Mouse (Mus musculus) C2C12 (cell line): ENCODE results near the gene Polr3b.

Experiments used
- CEBPB ChIP-seq: IDR thresholded peaks from one replicate; pipeline ENCODE4 v1.6.1; 2011; ENCODE audit warnings: low read depth, mild to moderate bottlenecking, control low read depth, moderate library complexity
- CTCF ChIP-seq: IDR thresholded peaks from one replicate; pipeline ENCODE4 v1.5.1; 2011; ENCODE audit not compliant: control insufficient read depth, insufficient read depth, insufficient read length
- FOSL1 ChIP-seq: IDR thresholded peaks from one replicate; pipeline ENCODE4 v1.8.0; 2011; ENCODE audit warnings: mild to moderate bottlenecking, low read length; ENCODE audit not compliant: poor library complexity, insufficient read depth, severe bottlenecking
- MAX ChIP-seq: IDR thresholded peaks from one replicate; pipeline ENCODE4 v1.6.1; 2011; ENCODE audit warnings: mild to moderate bottlenecking, control low read depth
- MYOG ChIP-seq: IDR thresholded peaks from one replicate; pipeline ENCODE4 v1.6.1; 2011; ENCODE audit not compliant: control insufficient read depth, insufficient read length; ENCODE audit errors: extremely low read depth
- USF1 ChIP-seq: IDR thresholded peaks from one replicate; pipeline ENCODE4 v1.6.1; 2011; ENCODE audit warnings: low read depth, mild to moderate bottlenecking, control low read depth, moderate library complexity

DNA sequence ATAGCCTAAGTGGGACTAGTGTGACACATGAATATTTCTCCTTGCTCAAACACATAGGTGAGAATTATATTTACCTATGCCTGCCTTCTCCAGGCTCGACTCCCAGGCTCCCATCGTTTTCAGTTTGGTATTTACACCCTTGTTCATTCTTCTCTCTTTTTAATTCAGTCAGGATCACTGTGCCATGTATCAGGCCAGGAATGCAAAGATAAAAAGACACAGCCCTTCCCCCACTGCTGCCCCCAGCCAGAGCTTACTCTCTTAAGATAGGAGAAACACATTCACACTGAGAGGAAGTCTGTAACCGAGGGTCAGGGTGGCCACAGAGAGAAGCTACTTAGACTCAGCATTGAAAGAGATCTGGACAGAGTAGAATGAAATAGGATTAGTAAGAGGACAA, 10.4 kb upstream of the Polr3b start:
- TF ChIP-seq CTCF (no peak), MYOG (no peak), FOSL1 (no peak), USF1 (no peak), CEBPB (no peak), MAX (no peak)
